Mouse (Mus musculus) gastrocnemius, postnatal 4 days (tissue): ENCODE measurements around the gene Cacna1c. TPM values are rescaled to one million over a fixed set of nuclear protein-coding genes. Genes with fewer than 3 reads are reported as not detected.

Experiments
- DNase-seq, 2 experiments: peaks; one replicate each; pipeline ENCODE4 v3.0.0; 2021 to 2022; ENCODE audit warnings: low spot score in 2 of 2, mixed read lengths in 2 of 2
- total RNA-seq, 2 experiments: library from RNA; stranded (reverse); gene quantifications; 2 replicates each; pipeline ENCODE4 v1.2.3; 2021

The Cacna1c gene
- total RNA-seq, 2 experiments from 2014 or later = 7.5 to 9.9 TPM

- no peak for DNase-seq
Measured at GRCm38 (mm10) chr6:119174307-119175074, 21.7 kb downstream of the Cacna1c start.

DNA sequence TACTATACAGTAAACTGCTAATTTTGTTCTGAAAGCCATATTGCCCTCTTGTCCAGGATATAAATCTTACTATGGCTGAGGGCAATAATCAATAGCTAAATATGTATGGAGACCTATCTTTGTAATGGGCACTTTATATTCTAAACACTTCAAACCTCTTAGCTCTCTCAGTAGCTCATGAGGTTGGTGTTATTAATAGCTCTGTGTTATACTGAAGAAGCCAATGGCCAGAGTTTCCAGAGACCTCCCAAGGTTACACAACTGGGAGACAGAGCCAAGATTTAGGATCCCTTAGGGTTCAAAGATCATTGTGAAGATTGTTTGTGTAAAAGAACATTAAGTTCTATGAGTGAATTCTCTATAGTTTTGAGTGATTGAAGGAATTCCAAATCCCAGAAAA is 30.5 kb downstream of the Cacna1c start:
- no peak for DNase-seq

GRCm38 (mm10) chr6:119145109-119145508 is 51.1 kb downstream of the Cacna1c start:
- DNase-seq = no peak

GRCm38 (mm10) chr6:119139561-119139960 is 56.7 kb downstream of the Cacna1c start:
- DNase-seq = no peak

- no peak for DNase-seq
Measured at GRCm38 (mm10) chr6:119137768-119138167, 58.5 kb downstream of the Cacna1c start.

GRCm38 (mm10) chr6:119132863-119133262 is 63.4 kb downstream of the Cacna1c start:
- DNase-seq = no peak

DNA sequence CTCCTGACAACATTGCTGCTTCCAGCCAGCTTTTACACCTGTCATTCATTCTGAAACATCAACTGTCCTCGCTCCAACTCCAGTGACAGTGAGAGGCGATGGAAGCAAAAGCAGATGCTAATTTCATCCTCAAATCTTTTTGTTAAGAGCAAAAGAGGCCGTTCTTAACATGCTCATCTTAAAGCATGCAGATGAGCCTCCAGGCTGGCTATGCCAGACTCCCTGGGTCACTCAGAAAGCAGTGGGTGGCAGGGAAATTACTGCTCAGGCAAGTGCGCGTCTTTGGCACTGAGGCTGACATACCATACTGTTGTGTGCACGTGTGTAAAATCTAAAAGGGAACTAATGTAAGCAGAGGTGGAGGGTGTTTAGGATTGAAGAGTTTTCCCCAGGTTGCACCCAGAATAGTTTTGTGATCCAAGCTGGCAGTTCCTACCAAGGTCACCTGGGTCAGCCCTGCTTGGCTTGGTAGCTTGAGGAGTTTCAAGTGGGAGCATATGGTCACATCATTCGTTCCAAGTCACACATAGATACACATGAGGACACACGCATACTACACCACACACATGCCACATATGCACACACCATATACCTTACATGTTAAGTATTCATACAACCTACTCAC is 64.0 kb downstream of the Cacna1c start:
- DNase-seq = no peak

- no peak for DNase-seq
Measured at GRCm38 (mm10) chr6:119129664-119130063, 66.6 kb downstream of the Cacna1c start.

DNA sequence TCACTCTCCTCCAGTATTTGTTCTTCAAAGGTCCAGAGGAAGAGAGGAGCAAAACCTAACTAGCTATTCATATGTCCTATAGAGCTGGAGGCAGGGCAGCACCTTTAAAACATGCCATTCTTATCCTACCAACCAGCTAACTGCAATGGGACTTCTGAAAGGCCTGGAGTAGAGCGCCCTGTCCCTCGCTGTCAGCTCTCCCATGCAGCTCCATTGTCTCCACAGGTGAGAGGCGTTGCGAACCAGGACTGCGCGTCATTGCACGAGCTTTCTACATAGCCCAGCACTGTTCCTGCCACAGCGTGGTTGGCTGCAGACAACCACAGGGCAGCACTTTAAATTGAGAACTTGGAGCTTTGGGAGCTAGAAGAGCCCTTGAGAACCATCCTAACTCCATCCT is 67.7 kb downstream of the Cacna1c start:
- DNase-seq = no peak

DNA sequence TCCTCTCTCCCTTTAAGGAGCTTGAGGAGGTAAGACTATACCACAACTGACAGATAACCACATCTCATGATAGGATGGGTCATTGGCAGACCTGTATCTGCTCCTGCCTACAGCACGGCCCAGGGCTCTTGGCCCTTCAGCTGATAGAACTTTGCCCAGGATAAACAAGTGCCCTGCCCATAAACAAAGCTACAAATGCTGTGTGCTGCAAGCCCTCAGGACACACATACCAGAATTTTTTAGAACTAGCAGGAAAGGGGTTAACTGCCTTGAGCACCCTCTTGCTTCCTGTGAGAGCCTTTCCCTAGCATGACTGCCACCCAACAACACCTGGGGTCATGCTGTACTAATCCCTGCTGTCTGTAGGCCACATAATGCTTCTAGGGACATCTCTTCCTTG is 68.1 kb downstream of the Cacna1c start:
- DNase-seq = no peak

DNA sequence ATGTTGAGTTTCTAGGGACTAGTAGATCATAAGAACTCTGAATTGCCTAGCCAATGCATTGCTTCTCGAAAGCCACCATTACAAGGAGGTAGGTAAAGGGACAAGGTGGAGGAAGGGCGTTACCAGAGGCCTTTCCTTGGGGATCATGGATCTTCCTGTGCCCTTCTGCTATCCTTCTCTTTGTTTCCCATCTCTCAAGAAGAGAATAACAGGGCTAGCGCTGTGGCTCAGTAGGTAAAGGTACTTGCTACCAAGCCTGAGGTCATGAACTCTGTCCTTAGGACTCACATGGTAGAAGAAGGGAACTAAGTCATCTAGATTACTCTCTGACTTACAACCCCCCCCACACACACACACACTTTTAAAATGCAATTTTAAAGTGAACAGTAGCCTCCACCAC is 69.2 kb downstream of the Cacna1c start:
- DNase-seq = no peak

DNA sequence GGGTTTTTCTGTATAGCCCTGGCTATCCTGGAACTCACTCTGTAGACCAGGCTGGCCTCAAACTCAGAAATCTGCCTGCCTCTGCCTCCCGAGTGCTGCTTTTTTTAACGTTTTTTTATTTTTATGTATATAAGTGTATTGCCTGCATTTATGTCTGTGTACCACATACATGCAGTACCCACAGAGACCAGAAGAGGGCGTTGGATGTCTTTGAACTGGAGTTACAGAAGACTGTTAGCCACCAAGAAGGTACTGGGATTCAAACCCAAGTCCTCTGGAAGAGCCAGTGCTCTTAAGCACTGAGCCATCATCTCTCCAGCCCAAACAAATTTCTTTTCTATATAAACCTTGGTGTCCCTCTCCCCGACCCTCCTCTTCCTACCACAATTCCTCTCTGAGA is 77.8 kb downstream of the Cacna1c start:
- no peak for DNase-seq

GRCm38 (mm10) chr6:119116290-119116689 is 79.9 kb downstream of the Cacna1c start:
- no peak for DNase-seq

GRCm38 (mm10) chr6:119113362-119113761 is 82.9 kb downstream of the Cacna1c start:
- DNase-seq = no peak

- no peak for DNase-seq
Measured at GRCm38 (mm10) chr6:119110369-119110768, 85.8 kb downstream of the Cacna1c start.

- peak; percentile 36 to 56 for DNase-seq
Measured at GRCm38 (mm10) chr6:119108466-119109394, 87.5 kb downstream of the Cacna1c start.

DNA sequence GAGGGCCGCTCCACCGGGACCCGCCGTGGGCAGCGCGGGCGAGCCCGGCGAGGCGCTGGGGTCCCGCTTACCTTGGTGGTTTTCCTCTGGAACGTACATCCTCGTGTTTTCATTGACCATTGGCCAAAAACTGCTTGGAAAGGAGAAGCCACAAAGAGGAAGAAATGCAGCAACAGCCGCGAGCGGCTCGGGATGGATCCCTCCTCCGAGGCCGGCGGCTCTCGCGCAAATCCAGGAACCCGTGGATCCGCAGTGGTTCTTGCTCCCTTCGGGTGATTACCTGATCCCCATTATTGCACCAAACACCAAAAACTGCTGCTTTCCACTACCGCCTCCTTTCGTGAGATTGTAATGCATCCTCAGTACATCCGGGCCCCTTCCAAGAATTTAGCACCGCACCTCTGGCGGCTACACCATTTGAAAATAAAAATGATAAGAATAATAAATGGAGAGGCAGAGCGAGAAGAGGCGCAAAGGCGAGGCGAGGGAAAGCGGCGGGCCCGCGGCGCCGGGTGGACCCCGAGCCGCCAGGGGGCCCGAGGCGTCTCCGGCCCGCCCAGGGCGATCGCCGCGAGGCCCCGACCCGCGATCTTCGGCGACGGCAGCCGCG is 88.3 kb downstream of the Cacna1c start:
- peak in 1 of 2 experiments; percentile 33 for DNase-seq

GRCm38 (mm10) chr6:119107140-119107855 is 88.9 kb downstream of the Cacna1c start:
- peak; percentile 55 to 65 for DNase-seq

DNA sequence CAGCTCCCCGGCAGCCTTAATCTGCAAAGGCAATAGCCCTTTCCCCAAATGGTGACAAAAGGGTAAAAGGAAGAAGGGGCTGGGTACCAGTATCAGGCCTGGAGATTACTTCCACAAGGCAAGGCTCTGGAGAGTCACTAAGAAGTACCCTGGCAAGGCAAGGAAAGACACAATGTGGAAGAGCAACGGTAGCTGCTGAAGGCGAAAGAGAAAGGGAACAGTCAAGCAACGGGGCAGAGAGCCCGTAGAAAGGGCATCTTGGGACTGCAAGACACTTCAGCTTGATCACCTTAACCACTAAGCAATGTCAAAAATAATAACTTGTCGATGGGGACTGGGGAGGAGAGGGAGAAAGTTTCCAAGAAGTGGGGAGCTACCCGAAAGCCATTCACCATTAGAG is 89.5 kb downstream of the Cacna1c start:
- no peak for DNase-seq
